Mouse (Mus musculus): Measurements from ENCODE around the gene Exoc2.

GRCm38 (mm10) chr13:30787036-30787320, 186.9 kb downstream of the Exoc2 start:
- TF ChIP-seq POLR2A (IDR thresholded peaks at IDR 0.05; ENCODE audit: control insufficient read depth in 1 of 2, insufficient read depth in 1 of 2, low read depth in 1 of 2, low read length in 2 of 2, poor library complexity in 1 of 2) (no peak), MAZ (IDR thresholded peaks at IDR 0.05; ENCODE audit: low read depth, low read length) (no peak), CTCF (IDR thresholded peaks at IDR 0.05 in 2 of 3, conservative IDR thresholded peaks at IDR 0.05 in 1 of 3; ENCODE audit: control insufficient read depth in 1 of 3, insufficient read depth in 1 of 3, low read depth in 2 of 3, low read length in 3 of 3, poor library complexity in 1 of 3, severe bottlenecking in 1 of 3) (no peak), NRF1 (IDR thresholded peaks at IDR 0.05; ENCODE audit: insufficient read depth, low read depth, low read length, poor library complexity, severe bottlenecking) (no peak), KAT2A (conservative IDR thresholded peaks at IDR 0.05; ENCODE audit: low read depth, low read length) (no peak), POLR2AphosphoS2 (IDR thresholded peaks at IDR 0.05; ENCODE audit: low read length) (no peak), MXI1 (IDR thresholded peaks at IDR 0.05; ENCODE audit: low read depth, low read length) (no peak), TBP (IDR thresholded peaks at IDR 0.05; ENCODE audit: low read depth, low read length) (no peak), E2F4 (IDR thresholded peaks at IDR 0.05; ENCODE audit: borderline replicate concordance, low read depth, low read length) (no peak), JUND (IDR thresholded peaks at IDR 0.05; ENCODE audit: low read depth, low read length) (no peak), POLR2AphosphoS5 (IDR thresholded peaks at IDR 0.05; ENCODE audit: borderline replicate concordance, low read depth, low read length) (no peak)
